In genomic region chr13:69538327-69538726, GRCm38 (mm10) we compare ENCODE assay signal across 9 mouse cellular contexts. TPM values are rescaled to one million over a fixed set of nuclear protein-coding genes. Genes with fewer than 3 reads are reported as not detected.
DNase-seq lines count a peak whose midpoint lies in the region; ATAC-seq lines count a peak whose summit lies in the region.
"Had no signal": no experiment of that assay in that cellular context is flagged by ENCODE, and none has a peak within 500 bp of the region (broad histone marks: within the 10 kb centered on the region; RNA-seq: fewer than 3 reads in every experiment).

No protein-coding gene starts in this region.

- no peaks in the 10 kb centered on the region for H3K36me3 ChIP-seq in heart, embryonic 10.5 days
- no peaks in the 10 kb centered on the region for H3K36me3 ChIP-seq in heart, embryonic 13.5 days

- no peak for ATAC-seq in heart, embryonic 13.5 days (ENCODE audit: extremely low read depth, insufficient number of reproducible peaks, low FRiP score, low TSS enrichment)
- no peak for ATAC-seq in erythroid progenitor cell, adult 5-6 weeks (replicated peaks; ENCODE audit: low FRiP score, poor library complexity, severe bottlenecking)
- ATAC-seq: forebrain, embryonic 13.5 days had no signal

- no peaks in the 10 kb centered on the region for H3K27me3 ChIP-seq in heart, embryonic 10.5 days (ENCODE audit: insufficient read depth, poor library complexity, severe bottlenecking)
- H3K27me3 ChIP-seq in heart, embryonic 13.5 days (replicated peaks): no peaks in the 10 kb centered on the region
- H3K27me3 ChIP-seq: forebrain, embryonic 13.5 days had no signal

- H3K9ac ChIP-seq in heart, embryonic 13.5 days: peak overlapping the region; percentile 42
- H3K9ac ChIP-seq: forebrain, embryonic 13.5 days had no signal

- H3K9me3 ChIP-seq in heart, embryonic 10.5 days: no peaks in the 10 kb centered on the region
- H3K9me3 ChIP-seq in heart, embryonic 13.5 days: no peaks in the 10 kb centered on the region
- H3K9me3 ChIP-seq: forebrain, embryonic 13.5 days had no signal

- H3K4me1 ChIP-seq in heart, embryonic 10.5 days: peaks cover 59% of the 10 kb centered on the region
- H3K4me1 ChIP-seq in heart, embryonic 13.5 days: peaks cover 73% of the 10 kb centered on the region

- peak overlapping the region; percentile 49; the same call in 1 of the 2 replicates for H3K27ac ChIP-seq in heart, embryonic 10.5 days
- peak overlapping the region; percentile 10; the same call in 1 of the 2 replicates for H3K27ac ChIP-seq in heart, embryonic 13.5 days (replicated peaks)
- H3K27ac ChIP-seq: forebrain, embryonic 13.5 days had no signal

- 0 out of 2 replicates have a peak overlapping the region, but pooled peaks have one; percentile 1 for H3K4me2 ChIP-seq in heart, embryonic 13.5 days
- H3K4me2 ChIP-seq: forebrain, embryonic 13.5 days had no signal

- WGBS in heart, embryonic 10.5 days: 16% methylated on average over 4 of the region's 4 CpGs
- WGBS in heart, embryonic 13.5 days: 17% methylated on average over 4 of the region's 4 CpGs

- no peak overlapping the region for H3K4me3 ChIP-seq in heart, embryonic 10.5 days
- no peak overlapping the region for H3K4me3 ChIP-seq in heart, embryonic 13.5 days
- H3K4me3 ChIP-seq: forebrain, embryonic 13.5 days had no signal

- no peak for DNase-seq in heart, embryonic 10.5 days (ENCODE audit: low spot score)
- DNase-seq in heart, postnatal 4 days: no peak
- peak; percentile 41 for DNase-seq in ES-CJ7 (ENCODE audit: low read depth, low spot score)
- DNase-seq in adrenal gland, adult 8-10 months: peak; percentile 76
- DNase-seq in frontal cortex, postnatal 14 days (ENCODE audit: low spot score in 2 of 2): no peak
- DNase-seq in ovary, postnatal 36 days (ENCODE audit: low spot score): no peak

RNA-seq across cellular contexts. Expression of gene Tent4a, which starts 3.9 kb away (rescaled TPM):
- 3.2 and 4.6 TPM in 2 replicates for polyA plus RNA-seq in heart, embryonic 10.5 days (2016; fragmentation: Nextera tagmentation; extraction: Ambion mirVana)
- 10 to 100 TPM; 23.1 to 25.0 TPM for total RNA-seq in heart, postnatal 4 days (2021)
- total RNA-seq in adrenal gland, adult 8-10 months (2022): 10 to 100 TPM; 22.6 to 24.5 (median 23.7) TPM
- polyA plus RNA-seq in heart, embryonic 13.5 days (2015; fragmentation: Nextera tagmentation; extraction: Ambion mirVana): 2.7 and 3.2 TPM in 2 replicates
- 34.0 and 37.5 TPM in 2 replicates for total RNA-seq in erythroid progenitor cell, adult 5-6 weeks (2015; ENCODE audit: low replicate concordance)
- total RNA-seq in erythroid progenitor cell, adult 5-6 weeks (2017; ENCODE audit: low replicate concordance): 33.8 and 48.0 TPM in 2 replicates

RNA-seq across cellular contexts. Expression of gene Nsun2, which starts 4.8 kb away (rescaled TPM):
- polyA plus RNA-seq in heart, embryonic 10.5 days (2016; fragmentation: Nextera tagmentation; extraction: Ambion mirVana): 106 and 140 TPM in 2 replicates
- total RNA-seq in heart, postnatal 4 days (2021): 10 to 100 TPM; 48.9 to 50.9 TPM
- total RNA-seq in adrenal gland, adult 8-10 months (2022): 10 to 100 TPM; 82.8 to 94.0 (median 84.4) TPM
- 65.9 and 69.9 TPM in 2 replicates for polyA plus RNA-seq in heart, embryonic 13.5 days (2015; fragmentation: Nextera tagmentation; extraction: Ambion mirVana)
- 21.8 and 22.3 TPM in 2 replicates for total RNA-seq in erythroid progenitor cell, adult 5-6 weeks (2015; ENCODE audit: low replicate concordance)
- total RNA-seq in erythroid progenitor cell, adult 5-6 weeks (2017; ENCODE audit: low replicate concordance): 28.1 and 33.8 TPM in 2 replicates

Comparison
In these comparisons a context has a peak if more than half of its experiments do, and no peak if none do; other contexts are left out.
1. DNase-seq: peak in ES-CJ7 (single experiment) and adrenal gland, adult 8-10 months (single experiment); none in heart, embryonic 10.5 days (single experiment), heart, postnatal 4 days (single experiment), frontal cortex, postnatal 14 days (0 of 2) and ovary, postnatal 36 days (single experiment).